Mouse (Mus musculus): ENCODE data around the gene Neurl4.

DNA sequence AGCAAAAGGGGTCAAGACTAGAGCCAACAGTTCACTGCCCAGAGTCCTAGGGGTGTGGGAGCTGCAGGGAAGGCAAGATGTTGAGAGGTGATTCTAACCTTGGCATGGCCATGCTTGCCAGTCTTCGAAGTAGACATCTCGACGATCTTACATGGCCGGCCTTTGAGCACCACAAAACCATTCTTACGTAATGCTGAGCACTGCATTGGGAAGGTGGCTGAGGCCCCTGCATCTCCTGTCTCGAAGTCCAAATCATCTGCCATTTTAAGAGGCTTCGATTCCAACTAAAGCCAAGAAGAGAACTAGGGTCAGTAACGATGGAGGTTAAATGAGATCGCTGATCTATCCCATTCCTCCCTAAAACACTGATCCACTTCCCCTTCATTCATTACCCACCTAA, 18.2 kb downstream of the Neurl4 start:
- TF ChIP-seq CTCF (IDR thresholded peaks at IDR 0.05; ENCODE audit: low read depth, low read length) (no peak), POLR2A (IDR thresholded peaks at IDR 0.05; ENCODE audit: borderline replicate concordance, low read depth, low read length) (no peak)
